Mouse (Mus musculus) ES-E14 (cell line): ENCODE data around the gene Tnfsf10. TPM values are rescaled to one million over a fixed set of nuclear protein-coding genes. Genes with fewer than 3 reads are reported as not detected.

ENCODE experiments used
- DNase-seq: peaks from one replicate; pipeline ENCODE4 v3.0.0-alpha.2; 2013; ENCODE audit warnings: low read depth, low spot score
- H3K27ac ChIP-seq: 2 replicates; pipeline ENCODE4 v1.5.1; 2012; ENCODE audit warnings: low read depth, mild to moderate bottlenecking, low read length, moderate library complexity, mixed read lengths; ENCODE audit not compliant: poor library complexity, insufficient read depth, severe bottlenecking
- H3K36me3 ChIP-seq: 2 replicates; pipeline ENCODE4 v1.6.1; 2012; ENCODE audit warnings: mild to moderate bottlenecking, low read length, moderate library complexity, mixed read lengths; ENCODE audit not compliant: control insufficient read depth, poor library complexity, insufficient read depth, severe bottlenecking
- H3K4me1 ChIP-seq, 2 experiments: fragments of 150-350 bp in 1 of 2; sonication (generic) in 1 of 2; 2 replicates each; pipeline ENCODE4 v1.6.1; 2012; ENCODE audit warnings: low read length in 2 of 2, mild to moderate bottlenecking in 1 of 2, mixed read lengths in 1 of 2; ENCODE audit not compliant: control insufficient read depth in 2 of 2, insufficient read depth in 2 of 2, poor library complexity in 1 of 2
- H3K4me3 ChIP-seq, 2 experiments: fragments of 150-350 bp in 1 of 2; sonication (generic) in 1 of 2; 2 replicates each; pipeline ENCODE4 v1.5.1; 2012; ENCODE audit warnings: low read length in 2 of 2, low read depth in 1 of 2, mild to moderate bottlenecking in 1 of 2, mixed read lengths in 1 of 2; ENCODE audit not compliant: insufficient read depth in 1 of 2, poor library complexity in 1 of 2, severe bottlenecking in 1 of 2
- H3K9ac ChIP-seq: 2 replicates; pipeline ENCODE4 v1.6.1; 2012; ENCODE audit warnings: low read depth, mild to moderate bottlenecking, low read length, mixed read lengths; ENCODE audit not compliant: poor library complexity, insufficient read depth, severe bottlenecking
- H3K9me3 ChIP-seq: fragments of 150-350 bp; sonication (generic); 2 replicates; pipeline ENCODE4 v1.6.1; 2012; ENCODE audit warnings: low read depth, mild to moderate bottlenecking, low read length; ENCODE audit not compliant: control insufficient read depth, insufficient read depth
- CHD2 ChIP-seq: IDR thresholded peaks from 2 replicates; pipeline ENCODE4 v1.6.1; 2014; ENCODE audit warnings: mild to moderate bottlenecking, low read depth, low read length, inconsistent platforms
- HCFC1 ChIP-seq: IDR thresholded peaks from 2 replicates; pipeline ENCODE4 v1.6.1; 2012; ENCODE audit warnings: low read length, inconsistent platforms, borderline replicate concordance; ENCODE audit not compliant: insufficient read depth
- MAFK ChIP-seq: IDR thresholded peaks from 2 replicates; pipeline ENCODE4 v1.6.1; 2014; ENCODE audit warnings: mild to moderate bottlenecking, low read depth, low read length, inconsistent platforms; ENCODE audit not compliant: insufficient read depth
- ZC3H11A ChIP-seq: IDR thresholded peaks from 2 replicates; pipeline ENCODE4 v1.6.1; 2012; ENCODE audit warnings: low read depth, mild to moderate bottlenecking, inconsistent platforms, low read length, borderline replicate concordance
- ZNF384 ChIP-seq: IDR thresholded peaks from 2 replicates; pipeline ENCODE4 v1.6.1; 2012; ENCODE audit warnings: low read depth, low read length, inconsistent platforms
- in situ Hi-C, 2 experiments: fragments of 600-800 bp; cut with MboI; formaldehyde crosslinking; loops; one replicate each; pipeline ENCODE4 v1.15.1; 2025; ENCODE audit warnings: low sequenced_read_pairs in 2 of 2, inconsistent platforms in 1 of 2; ENCODE audit not compliant: unreplicated experiment in 2 of 2
- total RNA-seq: library from RNA; depleted of rRNA; stranded (reverse); fragments of 300-350 nt; gene quantifications from 2 replicates; pipeline ENCODE4 v1.2.3, GENCODE M21; 2012; rRNA removed

Tnfsf10 gene
- total RNA-seq, 1 experiment: not detected

DNA sequence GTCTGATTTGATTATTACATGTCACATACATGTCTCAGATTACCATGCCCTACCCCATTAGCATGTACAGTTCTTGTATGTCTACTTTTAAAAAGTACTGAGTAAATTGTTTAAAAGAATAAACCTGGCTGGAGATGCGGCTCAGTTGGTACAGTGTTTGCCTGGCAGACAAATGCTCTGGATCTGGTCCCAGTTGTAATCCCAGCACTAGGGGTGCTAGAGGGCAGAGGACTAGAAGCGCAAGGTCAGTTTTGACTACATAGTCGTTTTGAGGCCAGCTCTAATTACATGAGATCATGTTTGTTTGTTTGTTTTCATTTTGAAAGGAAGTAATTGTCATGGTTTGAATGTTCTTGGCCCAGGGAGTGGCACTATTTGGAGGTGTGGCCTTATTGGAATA is 68.0 kb downstream of the Tnfsf10 start:
- no peak for DNase-seq
- no peak overlapping the region for H3K27ac ChIP-seq
- no peak overlapping the region for H3K9ac ChIP-seq
- no peak for TF ChIP-seq CHD2
- no peak for TF ChIP-seq ZC3H11A
- no peak for TF ChIP-seq MAFK
- no peak for TF ChIP-seq ZNF384
- TF ChIP-seq HCFC1: no peak
- H3K36me3 ChIP-seq: no peaks in the 10 kb centered on the region
- H3K4me1 ChIP-seq: no peaks in the 10 kb centered on the region
- no peak overlapping the region for H3K4me3 ChIP-seq
- no peaks in the 10 kb centered on the region for H3K9me3 ChIP-seq
- in situ Hi-C loops: no loop called here

DNA sequence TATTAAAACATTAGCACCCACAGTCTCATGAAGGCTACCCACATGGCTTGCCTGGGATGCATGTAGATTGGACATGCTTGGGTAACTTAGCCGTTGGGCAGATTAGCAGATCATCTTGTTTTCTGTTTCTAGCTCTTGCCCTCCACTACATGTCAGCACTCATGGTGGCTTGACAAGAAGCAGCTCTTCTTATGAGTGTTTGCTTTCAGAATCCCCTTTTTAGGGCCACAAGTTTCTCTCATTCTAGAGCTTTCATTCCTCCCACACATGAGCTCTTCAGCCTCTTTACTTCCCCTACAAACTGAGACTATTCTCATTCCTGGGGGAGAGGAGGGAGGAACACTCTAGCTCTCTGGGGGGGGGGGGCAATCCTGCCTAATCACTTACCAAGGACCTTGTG is 73.1 kb downstream of the Tnfsf10 start:
- no peak for TF ChIP-seq MAFK
- Histone ChIP-seq H3K9ac (no peak overlapping the region), H3K4me3 (no peak overlapping the region), H3K9me3 (no peaks in the 10 kb centered on the region), H3K4me1 (no peaks in the 10 kb centered on the region), H3K27ac (no peak overlapping the region), H3K36me3 (no peaks in the 10 kb centered on the region)
- in situ Hi-C loops: no loop called here
- no peak for DNase-seq

Other genes starting within 250 kb of the Tnfsf10 start
- 97.8 and 103 TPM in 2 replicates for gene Ect2, start 163.2 kb upstream of the Tnfsf10 start, total RNA-seq
- gene Nceh1, start 134.1 kb upstream of the Tnfsf10 start, total RNA-seq: 17.3 and 27.5 TPM in 2 replicates
- 0.13 and 0.21 TPM in 2 replicates for gene Ghsr, start 54.3 kb downstream of the Tnfsf10 start, total RNA-seq